Mouse (Mus musculus) frontal cortex, adult 2 months (tissue): ENCODE results near the gene Serpina3b. TPM values are rescaled to one million over a fixed set of nuclear protein-coding genes. Genes with fewer than 3 reads are reported as not detected.
"Not testable (repeated sequence)": the region's sequence is repeated elsewhere in the genome, so short reads cannot be mapped to it uniquely, and the experiment has no call there.

Experiments
- DNase-seq, 2 experiments: peaks; one replicate each; pipeline ENCODE4 v3.0.0; 2022; ENCODE audit warnings: low spot score in 1 of 2; ENCODE audit errors: extremely low spot score in 1 of 2
- polyA plus RNA-seq: library from polyadenylated mRNA; depleted of rRNA; stranded (reverse); fragments of >200 nt; gene quantifications from 2 replicates; pipeline ENCODE4 v1.2.3, GENCODE M21; 2012; rRNA removed

The Serpina3b gene
- not detected in 2 replicates for polyA plus RNA-seq

DNA sequence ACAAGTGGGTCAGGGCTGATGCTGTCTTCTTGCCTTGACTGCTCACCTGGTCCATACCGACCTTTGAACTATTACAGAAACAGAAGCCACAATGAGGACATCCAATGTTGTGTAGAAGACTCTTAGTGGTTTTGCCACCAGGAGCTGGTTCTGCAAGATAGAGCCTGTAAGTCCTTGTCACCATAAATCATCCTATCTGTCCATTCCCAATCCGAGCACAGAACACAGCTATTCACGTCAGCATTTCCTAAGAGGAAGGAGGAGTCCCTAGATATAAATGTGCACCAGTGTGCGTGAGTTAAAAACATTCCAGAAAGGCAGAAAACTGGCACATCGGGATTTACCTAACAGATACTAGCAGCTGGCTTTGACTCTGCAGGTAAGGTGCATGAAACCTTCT is at the start of gene Serpina3b:
Gene Serpina3b, plus strand, starts transcription at position 301 of the 400 bp plus-strand sequence.
- no peak for DNase-seq

DNA sequence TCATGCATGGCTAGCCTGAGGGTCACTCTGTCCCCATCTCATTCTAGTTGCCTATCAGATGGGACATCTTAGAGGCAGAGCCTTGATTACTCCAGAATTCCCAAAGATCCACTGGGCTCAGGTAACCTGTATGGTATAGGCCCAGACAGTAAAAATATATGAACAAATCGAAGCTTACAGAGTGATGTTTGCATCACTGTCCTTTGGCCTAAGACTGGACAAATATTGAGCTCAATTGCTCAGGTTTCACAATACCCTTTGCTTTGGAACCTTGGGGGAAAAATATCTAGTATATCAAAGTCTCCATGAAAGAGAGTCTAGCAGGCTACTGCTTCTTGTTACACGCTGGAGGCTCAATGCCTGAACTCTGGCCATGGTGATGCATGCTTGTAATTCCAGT is 37.7 kb upstream of the Serpina3b start:
- DNase-seq: no peak

DNA sequence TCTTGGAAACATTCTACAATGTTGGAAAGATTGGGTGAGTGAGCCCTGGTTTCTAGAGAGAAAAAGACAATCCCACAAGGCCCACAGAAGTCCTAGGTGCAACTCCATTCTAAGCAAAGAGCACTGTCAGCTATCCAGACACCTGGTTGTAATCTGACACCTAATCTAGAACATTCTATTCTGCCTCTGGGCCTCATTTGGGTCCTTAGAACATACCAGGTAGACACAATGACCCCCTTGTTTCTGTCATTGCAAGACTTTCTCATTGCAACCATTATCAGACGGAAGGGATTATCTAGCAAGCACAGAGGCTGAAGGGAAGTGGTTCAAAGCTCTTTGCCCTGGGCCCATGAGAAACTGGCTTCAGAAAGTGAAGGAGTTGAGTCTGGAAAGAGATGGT is 36.5 kb upstream of the Serpina3b start:
- DNase-seq: no peak

DNA sequence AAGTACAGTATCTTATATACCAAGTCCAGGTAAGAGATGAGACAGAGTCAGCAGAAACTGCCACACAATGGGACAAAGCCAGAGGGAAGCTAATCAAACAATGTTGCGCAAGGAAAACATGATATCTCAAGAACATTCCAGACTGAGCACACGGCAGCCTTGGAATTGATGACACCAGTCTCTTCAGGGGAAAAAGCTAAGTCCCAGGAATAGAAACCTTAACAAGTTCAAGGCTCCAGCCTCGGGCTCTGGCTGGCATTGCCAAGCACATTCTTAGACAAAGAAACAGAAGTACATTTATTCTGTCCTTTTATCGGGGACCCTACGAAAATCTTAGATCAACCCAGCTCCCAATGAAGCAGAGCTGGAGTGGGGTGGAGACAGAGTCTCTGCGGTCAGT is 27.0 kb upstream of the Serpina3b start, which contains the start of gene Serpina5:
Gene Serpina5, plus strand, starts transcription at position 346 of the 400 bp plus-strand sequence.
- DNase-seq: no peak

DNA sequence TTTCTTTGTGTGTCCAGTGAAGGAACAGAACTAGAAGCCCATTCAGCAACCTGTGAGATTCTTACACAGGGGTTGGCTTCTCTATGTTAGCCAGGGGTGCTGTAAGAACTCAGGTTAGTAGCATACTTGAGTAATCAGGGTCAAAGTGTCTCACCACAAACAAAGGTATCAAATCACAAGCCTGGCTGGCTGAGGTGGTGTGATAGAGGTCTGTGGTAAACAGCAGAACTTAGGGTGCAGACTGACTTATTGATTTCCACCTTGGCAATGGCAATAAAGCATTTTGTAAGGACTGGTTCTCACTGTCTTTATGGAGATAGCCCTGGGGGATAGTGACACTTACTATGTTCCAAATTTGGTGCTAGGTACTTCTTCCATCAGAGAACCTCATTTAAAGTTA is 21.9 kb upstream of the Serpina3b start:
- DNase-seq: no peak

DNA sequence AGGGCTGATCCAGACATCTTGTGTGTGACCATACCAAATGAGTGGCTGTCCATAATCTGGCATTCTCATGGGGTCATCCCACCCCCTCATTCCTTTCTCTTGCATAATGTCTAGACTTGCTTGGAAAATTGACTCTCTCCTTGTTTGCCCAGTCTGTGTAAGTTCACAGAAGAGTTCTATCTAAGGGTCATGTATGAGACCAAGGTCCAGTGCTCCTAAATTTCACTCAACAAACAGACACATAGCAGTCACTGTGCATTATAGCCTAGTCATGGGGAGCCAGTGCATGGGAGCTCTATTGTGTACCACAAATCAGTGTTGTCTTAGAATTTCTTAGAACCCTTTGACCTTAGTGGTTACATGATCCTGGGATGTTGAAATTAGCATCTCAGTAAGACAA is 20.9 kb upstream of the Serpina3b start:
- DNase-seq: no peak

DNA sequence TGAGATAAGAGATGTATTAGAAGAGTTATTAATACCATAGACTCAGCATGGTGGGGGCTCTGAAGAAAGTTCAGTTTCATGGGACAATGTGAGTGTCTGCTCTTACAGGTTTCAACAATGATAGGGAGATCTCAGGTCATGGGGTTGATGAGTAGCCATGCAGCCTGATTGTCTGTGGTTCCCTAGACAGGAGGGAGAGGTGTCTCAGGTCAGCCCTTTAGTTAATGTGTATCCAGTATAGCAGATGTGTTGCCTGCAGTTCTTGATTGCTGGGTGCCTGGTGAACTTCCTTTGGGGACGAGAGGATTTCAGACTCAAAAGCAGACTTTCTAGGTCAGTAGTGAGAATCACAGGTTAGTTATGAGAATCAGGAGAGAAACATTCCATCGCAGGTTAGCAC is 19.3 kb upstream of the Serpina3b start:
- no peak for DNase-seq

DNA sequence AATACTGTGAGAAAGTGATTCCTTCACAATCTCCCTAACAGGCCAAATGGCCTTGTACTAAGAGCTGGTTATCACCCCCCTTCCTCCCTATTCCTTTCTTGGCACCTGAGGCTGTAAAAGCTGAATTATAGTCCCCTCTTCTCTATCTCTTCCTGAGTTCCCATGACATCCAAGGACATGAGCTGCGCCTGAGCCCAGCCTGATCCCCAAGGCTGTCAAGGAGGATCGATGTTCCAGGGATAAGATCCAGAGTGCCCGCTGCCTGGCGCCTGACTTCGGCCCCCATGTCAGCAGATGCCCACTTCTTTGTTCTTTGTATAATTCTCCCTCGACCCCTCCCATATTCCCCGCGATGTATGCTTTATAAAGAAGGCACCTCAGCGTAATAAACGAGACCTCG is 15.5 kb upstream of the Serpina3b start, which contains the start of gene Serpina3a:
Gene Serpina3a, plus strand, starts transcription at position 392 of the 400 bp plus-strand sequence.
- not testable (repeated sequence) for DNase-seq

DNA sequence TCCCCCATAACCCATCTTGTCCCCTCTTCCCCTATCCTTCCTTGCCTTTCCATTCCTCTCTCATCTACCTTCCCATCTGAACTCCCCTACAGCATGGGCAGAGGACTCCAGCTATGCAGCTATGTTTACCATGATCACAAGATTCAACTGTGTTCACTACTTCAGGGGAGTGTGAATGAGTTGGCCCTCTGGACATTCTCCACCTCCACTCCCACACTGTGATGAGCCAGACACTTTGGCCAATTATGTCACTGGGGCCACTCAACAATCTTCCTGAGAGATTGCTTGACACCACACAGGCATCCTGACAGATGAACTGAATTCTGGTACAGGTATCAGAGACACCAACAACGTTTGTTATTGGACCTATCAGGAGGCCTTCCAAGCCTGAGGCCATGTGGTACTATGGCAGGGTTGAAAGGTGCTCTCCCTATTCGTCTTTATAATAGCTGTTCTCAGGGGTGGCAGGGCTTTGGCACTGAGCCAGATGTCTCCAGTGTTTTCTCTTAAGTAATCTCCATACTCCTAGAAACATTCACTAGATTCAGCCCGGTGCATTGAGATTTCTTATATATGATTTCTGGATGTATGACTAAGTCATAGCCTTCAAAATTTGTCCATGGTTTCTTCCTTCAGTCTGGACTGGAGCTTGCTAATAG is 12.7 kb upstream of the Serpina3b start:
- DNase-seq: no peak

DNA sequence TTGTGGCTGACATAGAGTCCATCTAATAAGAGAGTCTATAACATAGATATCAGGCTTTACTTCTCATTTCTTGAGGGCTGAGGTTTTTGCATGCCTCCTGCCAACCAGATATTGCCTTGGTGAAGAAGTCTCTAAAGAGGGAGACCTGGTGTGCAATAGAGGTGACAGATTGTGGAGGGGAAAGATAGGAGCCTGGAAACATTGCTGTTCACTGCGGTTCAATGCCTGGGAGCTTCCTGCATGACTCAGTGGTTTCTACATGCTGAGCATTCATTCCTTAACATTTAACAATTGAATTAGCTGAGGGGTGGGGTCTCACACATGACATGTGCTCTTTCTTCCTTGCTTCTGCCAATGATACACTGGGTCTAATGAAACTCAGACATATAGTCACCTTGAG is 4.7 kb upstream of the Serpina3b start:
- DNase-seq: no peak

DNA sequence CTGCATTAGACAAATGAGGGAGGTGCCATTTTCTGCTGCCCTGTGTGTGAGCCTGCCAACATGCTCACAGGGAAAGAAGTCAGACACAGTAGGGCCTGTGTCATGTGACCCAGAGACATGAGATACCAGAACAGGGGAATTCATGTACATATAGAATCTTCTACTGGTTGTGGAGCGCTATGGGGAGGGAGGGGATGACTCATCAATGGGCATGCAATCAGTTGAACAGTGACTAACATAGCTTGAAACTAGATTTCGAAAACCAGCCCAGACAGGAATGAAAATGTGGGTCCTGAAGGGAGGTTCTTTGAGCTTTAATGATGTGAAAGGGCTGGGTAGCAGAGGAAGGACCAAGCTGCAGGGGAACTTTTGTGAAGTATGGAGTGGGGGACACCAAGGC is 3.8 kb upstream of the Serpina3b start:
- no peak for DNase-seq

DNA sequence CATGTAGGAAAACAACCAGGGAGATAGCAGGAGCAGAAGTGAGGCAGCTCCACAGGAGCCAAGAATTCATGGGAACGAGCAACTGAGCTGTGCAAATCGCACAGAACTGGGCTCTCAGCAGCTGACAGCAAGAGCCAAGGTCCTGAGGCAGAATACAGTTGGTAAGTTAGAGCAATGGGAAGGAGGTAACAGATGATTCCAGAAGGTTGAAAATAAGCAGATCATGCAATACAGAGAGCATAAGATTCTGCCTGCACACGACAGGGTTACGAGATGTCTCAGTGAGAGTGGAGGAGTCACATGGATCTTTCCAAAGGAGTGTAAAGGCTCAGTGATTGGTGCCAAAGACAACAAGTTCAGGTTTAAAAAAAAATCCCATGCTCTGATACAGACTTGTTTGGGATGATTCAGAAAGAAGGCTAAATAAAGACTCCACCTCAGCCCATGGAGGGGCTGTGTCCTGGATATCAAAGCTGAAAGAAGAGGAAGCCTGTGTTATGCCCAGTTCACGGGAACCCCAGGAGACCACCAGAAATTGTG is 2.7 kb upstream of the Serpina3b start:
- no peak for DNase-seq

DNA sequence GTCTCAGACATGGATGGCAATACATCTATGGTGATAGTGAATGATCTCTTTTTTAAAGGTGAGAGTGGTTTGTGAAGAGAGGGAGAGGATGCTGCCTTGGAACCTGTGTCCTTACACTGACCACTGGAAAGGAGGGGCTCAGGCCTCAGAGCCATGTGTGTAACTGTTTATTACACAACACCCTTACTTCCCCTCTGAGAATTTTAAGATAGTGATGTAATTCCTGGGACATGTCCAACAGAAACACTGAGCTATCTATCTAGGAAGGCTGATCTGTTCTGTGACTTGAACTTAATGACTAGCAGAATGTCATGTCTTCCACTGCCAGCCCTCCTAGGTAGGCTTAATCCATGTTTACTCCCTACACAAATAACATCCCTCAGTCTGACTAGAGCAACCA is 3.2 kb downstream of the Serpina3b start:
- DNase-seq: no peak

DNA sequence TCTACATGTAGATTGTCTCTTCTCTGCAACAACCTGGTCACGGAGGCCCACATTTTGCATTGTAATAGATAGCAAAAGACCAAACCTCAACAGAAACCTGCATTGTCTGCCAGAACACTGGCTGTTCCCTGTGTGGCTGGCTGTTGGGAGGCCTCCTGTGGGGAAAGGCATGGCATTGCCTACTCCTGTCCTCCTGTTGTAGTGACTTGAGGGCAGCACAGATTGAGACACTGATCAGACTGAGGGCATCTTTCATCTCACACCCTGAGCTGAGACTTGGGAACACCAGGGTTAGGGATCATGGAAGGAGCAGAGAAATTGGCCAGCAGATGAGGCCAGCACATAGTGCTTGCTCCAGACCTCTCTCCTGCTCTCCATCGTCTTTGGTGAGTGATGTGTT is 10.4 kb downstream of the Serpina3b start:
- no peak for DNase-seq

DNA sequence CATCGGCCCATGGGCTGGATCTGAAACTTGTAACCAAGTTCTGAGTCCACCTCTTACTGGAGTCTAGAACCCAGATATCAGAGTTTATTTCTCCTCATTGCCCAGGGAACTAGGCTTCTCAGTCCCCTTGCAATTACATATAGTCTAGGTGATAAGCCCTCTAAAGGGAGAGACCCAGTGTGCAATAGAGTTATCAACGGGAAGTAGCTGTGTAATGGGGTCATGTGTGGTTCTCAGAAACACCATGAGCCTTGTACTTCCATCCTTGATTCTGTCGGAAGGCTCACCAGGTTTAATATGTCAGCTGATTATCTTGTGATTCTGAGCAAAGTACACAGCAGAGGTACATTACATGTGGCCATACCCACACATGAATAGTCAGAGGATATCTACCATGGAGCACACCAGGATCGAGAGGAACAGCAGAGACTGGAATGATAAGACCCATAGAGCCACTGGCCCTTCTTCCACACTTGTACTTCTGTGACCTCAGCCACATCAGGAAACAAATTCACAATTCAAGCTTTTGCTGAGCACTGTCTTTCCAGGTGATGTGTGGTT is 12.8 kb downstream of the Serpina3b start:
- no peak for DNase-seq

DNA sequence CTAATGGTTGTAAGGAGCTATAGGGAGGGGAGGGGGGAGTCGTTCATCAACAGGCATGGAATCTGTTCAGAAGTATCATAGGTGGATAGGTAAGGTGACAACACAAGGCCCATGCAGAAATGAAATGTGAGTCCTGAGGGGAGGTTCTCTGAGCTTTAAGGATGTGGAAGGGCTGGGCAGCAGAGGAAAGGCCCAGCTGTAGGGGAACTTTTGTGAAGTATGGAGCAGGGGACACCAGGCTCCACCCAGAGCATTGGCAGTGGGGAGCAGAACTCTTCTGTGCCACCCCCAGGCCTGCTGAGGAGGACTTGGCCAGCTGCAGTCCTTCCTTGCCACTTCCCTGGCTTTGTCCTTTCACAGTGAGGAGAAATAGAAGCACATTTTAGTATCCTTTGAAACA is 13.7 kb downstream of the Serpina3b start:
- no peak for DNase-seq

DNA sequence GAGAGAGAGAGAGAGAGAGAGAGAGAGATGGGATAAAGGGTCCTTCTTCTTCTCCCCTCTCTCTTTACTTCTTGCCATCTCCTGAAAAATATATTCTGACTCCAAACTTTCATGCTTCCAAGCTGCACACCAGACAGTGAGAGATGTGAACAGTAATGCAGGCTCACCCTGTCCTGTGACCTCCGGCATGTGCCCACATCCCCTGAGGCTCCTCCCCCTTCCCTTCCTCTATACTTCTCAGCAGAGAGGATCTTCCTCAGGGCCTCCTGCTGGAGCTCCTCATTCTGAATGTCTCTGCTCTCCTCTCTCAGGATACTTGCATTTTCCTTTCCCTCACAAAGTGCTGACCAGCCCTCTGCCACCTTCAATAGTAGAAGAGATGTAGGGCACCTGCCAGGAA is 14.6 kb downstream of the Serpina3b start:
- no peak for DNase-seq

DNA sequence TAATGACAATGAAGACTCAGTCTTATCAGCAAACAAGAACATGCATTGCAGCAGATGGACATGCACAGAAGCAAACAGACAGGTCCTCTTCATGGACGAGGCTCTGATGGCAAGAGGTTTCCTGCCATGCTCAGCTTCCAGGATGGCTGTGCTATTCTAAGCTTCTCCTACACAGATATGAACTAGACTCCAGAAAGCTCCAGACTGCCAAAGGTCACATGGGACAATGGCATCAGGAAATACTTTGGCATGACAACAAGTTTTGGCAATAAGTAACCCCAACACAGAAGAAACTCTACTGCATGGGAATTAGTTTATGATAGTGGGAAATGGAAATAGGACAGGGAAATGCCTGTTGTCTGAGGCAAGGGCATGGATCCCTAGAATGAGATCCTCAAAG is 15.5 kb downstream of the Serpina3b start:
- DNase-seq: no peak

DNA sequence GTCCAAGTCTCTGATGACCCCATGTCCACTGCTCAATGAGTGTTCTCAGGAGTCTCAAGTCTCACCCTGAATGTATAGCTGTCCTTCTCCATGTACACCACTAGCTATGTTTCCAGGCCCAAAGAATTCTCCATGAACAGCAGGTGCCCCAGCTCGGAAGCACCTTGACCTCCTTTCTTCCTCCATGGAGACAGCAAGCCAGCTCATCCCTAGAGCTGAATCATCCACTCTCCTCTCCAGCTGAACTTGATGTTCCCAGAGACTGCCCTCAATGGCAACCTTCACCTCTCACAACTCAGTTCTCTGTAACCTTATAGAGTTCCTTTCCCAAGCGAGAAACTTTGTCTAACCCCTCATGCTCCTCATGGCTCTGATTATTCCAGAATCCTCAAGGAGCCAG is 17.8 kb downstream of the Serpina3b start:
- no peak for DNase-seq

DNA sequence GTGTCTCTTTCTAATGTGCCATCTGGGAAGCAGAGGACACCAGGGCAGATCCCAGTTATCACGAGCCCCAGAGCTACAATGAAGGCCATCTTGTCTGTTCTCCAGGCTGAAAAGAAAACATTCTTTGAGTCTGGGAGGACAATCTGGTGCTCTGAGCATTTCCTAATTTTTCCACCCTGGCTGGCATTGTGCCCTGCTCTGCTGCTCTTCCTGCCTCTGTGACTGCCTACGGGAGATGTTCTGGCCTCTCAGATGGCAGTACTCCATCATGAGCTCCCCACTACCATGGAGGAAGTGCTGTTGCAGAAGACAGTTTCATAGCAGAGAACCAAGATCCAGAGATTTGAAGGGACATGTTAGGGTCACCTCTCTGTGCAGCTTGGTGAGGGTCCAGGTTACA is 24.2 kb downstream of the Serpina3b start:
- no peak for DNase-seq

DNA sequence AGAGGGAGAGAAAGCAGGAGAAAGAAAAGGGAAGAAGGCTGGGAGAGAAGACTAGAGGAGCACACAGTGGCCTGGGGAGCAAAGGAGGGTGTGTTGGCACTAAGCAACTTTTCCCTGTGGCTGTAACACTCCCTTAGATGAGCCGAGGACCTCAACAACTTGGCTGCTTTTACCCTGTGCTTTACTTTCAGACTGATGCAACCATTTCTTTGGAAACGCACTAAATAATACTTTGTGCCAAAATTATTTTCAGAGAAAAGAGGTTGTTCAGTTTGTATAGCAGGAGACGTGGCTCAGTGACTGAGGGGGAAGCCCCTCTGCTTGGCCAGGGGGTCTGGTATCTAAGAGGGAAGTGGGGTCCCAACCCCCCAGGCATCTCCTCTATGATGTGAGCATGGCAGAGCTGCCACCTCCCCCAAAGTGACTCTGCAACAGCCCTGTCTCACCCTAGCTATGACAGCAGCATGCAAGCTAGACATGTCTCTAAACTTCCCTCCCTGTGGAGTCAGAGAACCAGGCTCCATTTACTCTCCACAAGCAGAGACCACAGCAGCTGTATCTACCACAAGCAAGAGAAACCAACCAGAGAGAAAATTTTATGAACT is 25.3 kb downstream of the Serpina3b start:
- no peak for DNase-seq

DNA sequence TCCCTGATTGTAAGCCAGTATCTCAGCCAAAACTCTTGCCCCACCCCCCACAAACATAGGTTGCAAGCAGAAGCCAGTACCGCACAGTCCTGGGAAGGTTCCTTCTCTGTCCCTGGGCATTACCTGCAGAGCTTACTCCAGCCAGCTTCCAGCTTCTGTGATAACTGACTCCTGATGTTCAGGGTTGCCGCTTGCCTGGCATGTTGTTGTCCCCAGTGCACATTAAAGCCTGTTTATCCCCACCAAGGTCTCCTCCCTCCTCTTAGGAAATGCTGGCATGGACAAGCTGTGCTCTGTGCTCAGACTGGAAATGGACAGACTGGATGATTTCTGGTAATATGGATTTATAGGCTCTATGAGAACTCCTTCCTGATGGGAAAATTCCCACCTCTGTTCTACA is 25.9 kb downstream of the Serpina3b start, which contains the start of gene Serpina3c:
Gene Serpina3c, minus strand, starts transcription at position 215 of the 400 bp plus-strand sequence.
- DNase-seq: no peak
